Mouse (Mus musculus): ENCODE measurements at regions not wholly inside any gene's neighbourhood (a gene's known extent, or its start where the extent isn't known, plus 50 kb on each side); places are given as distances from the start of the nearest gene placed in this dataset.

GRCm38 (mm10) chr1:71801283-71802066 lies 148.5 kb upstream of the Fn1 start:
- no peak for ATAC-seq (replicated peaks; ENCODE audit: low read depth, poor library complexity, severe bottlenecking)

- no peak for ATAC-seq (replicated peaks; ENCODE audit: low read depth, poor library complexity, severe bottlenecking)
Observed at GRCm38 (mm10) chr1:71800581-71800980, 147.6 kb upstream of the Fn1 start.

- peak; percentile 36; the same call in 1 of the 2 replicates for ATAC-seq (replicated peaks; ENCODE audit: low read depth, poor library complexity, severe bottlenecking)
Observed at GRCm38 (mm10) chr1:71798636-71799035, 145.6 kb upstream of the Fn1 start.

GRCm38 (mm10) chr1:71788408-71788807 lies 135.4 kb upstream of the Fn1 start:
- ATAC-seq (replicated peaks; ENCODE audit: low read depth, poor library complexity, severe bottlenecking): no peak

GRCm38 (mm10) chr1:71784880-71785279 lies 131.9 kb upstream of the Fn1 start:
- no peak for ATAC-seq (replicated peaks; ENCODE audit: low read depth, poor library complexity, severe bottlenecking)

GRCm38 (mm10) chr1:71778292-71778691 lies 125.3 kb upstream of the Fn1 start:
- ATAC-seq (replicated peaks; ENCODE audit: low read depth, poor library complexity, severe bottlenecking): no peak

GRCm38 (mm10) chr1:71775865-71776501 lies 123.0 kb upstream of the Fn1 start:
- ATAC-seq (replicated peaks; ENCODE audit: low read depth, poor library complexity, severe bottlenecking): no peak

- no peak for ATAC-seq (replicated peaks; ENCODE audit: low read depth, poor library complexity, severe bottlenecking)
Observed at GRCm38 (mm10) chr1:71772526-71772925, 119.5 kb upstream of the Fn1 start.

GRCm38 (mm10) chr1:71771798-71772197 lies 118.8 kb upstream of the Fn1 start:
- ATAC-seq (replicated peaks; ENCODE audit: low read depth, poor library complexity, severe bottlenecking): no peak

- ATAC-seq (replicated peaks; ENCODE audit: low read depth, poor library complexity, severe bottlenecking): no peak
Observed at GRCm38 (mm10) chr1:71769595-71769994, 116.6 kb upstream of the Fn1 start.

- no peak for ATAC-seq (replicated peaks; ENCODE audit: low read depth, poor library complexity, severe bottlenecking)
Observed at GRCm38 (mm10) chr1:71767705-71768104, 114.7 kb upstream of the Fn1 start.

GRCm38 (mm10) chr1:71767076-71767475 lies 114.1 kb upstream of the Fn1 start:
- no peak for ATAC-seq (replicated peaks; ENCODE audit: low read depth, poor library complexity, severe bottlenecking)

GRCm38 (mm10) chr1:71764951-71765350 lies 112.0 kb upstream of the Fn1 start:
- ATAC-seq (replicated peaks; ENCODE audit: low read depth, poor library complexity, severe bottlenecking): no peak

- ATAC-seq (replicated peaks; ENCODE audit: low read depth, poor library complexity, severe bottlenecking): no peak
Observed at GRCm38 (mm10) chr1:71763530-71763929, 110.5 kb upstream of the Fn1 start.

GRCm38 (mm10) chr1:71760342-71760741 lies 107.3 kb upstream of the Fn1 start:
- 0 out of 2 replicates have a peak, but pooled peaks have one; percentile 42 for ATAC-seq (replicated peaks; ENCODE audit: low read depth, poor library complexity, severe bottlenecking)

- ATAC-seq (replicated peaks; ENCODE audit: low read depth, poor library complexity, severe bottlenecking): no peak
Observed at GRCm38 (mm10) chr1:71757236-71757635, 104.2 kb upstream of the Fn1 start.

GRCm38 (mm10) chr1:71756159-71756558 lies 103.2 kb upstream of the Fn1 start:
- no peak for ATAC-seq (replicated peaks; ENCODE audit: low read depth, poor library complexity, severe bottlenecking)

GRCm38 (mm10) chr1:71755435-71755834 lies 102.4 kb upstream of the Fn1 start:
- ATAC-seq (replicated peaks; ENCODE audit: low read depth, poor library complexity, severe bottlenecking): no peak

- ATAC-seq (replicated peaks; ENCODE audit: low read depth, poor library complexity, severe bottlenecking): no peak
Observed at GRCm38 (mm10) chr1:71752351-71752750, 99.4 kb upstream of the Fn1 start.

GRCm38 (mm10) chr1:71751601-71752000 lies 98.6 kb upstream of the Fn1 start:
- no peak for ATAC-seq (replicated peaks; ENCODE audit: low read depth, poor library complexity, severe bottlenecking)

GRCm38 (mm10) chr1:71735606-71736005 lies 82.6 kb upstream of the Fn1 start:
- ATAC-seq (replicated peaks; ENCODE audit: low read depth, poor library complexity, severe bottlenecking): no peak

- ATAC-seq (replicated peaks; ENCODE audit: low read depth, poor library complexity, severe bottlenecking): no peak
Observed at GRCm38 (mm10) chr1:71731623-71732022, 78.6 kb upstream of the Fn1 start.

All from common myeloid progenitor, adult 5-6 weeks (primary cell).